Mouse (Mus musculus) cerebellum, adult 11 months (tissue): Measurements from ENCODE around the gene Rpl36al.
A peak's percentile ranks its signal among the peaks of the same experiment; 100 is the strongest.

Source experiments
- DNase-seq: peaks from one replicate; pipeline ENCODE4 v3.0.0; 2022

Rpl36al gene

DNA sequence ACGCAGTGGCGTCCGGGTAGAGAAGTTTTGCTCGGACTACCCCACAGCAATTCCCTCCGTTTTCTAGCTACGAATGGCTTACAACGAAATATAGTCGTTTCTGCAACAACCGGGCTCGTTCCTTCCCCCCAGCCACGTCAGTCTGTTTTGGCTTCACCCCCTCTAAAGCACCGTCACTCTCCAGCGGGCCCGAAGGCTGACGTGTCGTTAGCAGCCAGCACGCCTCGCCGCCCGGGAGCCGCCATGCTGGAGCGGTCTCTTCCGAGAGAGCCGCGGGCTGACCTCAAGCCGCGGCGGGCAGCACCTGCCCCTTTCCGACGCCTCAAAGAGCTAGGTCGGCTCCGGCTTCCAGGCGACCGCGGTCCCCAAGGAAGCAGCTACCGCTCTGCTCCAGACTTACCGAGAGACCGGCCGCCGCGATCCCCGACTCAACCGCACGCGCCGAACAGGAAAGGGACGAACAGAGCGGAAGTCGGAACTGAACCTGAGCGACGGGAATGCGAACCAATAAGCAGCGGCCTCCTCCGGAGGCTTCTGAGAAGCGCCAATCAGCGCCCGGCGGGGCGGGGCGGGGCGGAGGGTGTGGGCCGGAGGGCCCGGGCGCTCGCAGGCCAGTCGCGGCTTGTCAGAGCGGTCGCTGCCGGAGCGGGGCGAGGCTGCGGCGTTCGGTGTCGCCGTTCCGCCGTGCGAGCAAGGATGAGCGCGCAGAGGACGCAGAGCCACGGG lies at the start of gene Rpl36al, which contains the start of gene Mgat2:
Rpl36al (minus strand) TSS at position 501 of the 726 bp plus-strand sequence.
Mgat2 (plus strand) TSS at position 575 of the 726 bp plus-strand sequence.
- peak; percentile 98 for DNase-seq

DNA sequence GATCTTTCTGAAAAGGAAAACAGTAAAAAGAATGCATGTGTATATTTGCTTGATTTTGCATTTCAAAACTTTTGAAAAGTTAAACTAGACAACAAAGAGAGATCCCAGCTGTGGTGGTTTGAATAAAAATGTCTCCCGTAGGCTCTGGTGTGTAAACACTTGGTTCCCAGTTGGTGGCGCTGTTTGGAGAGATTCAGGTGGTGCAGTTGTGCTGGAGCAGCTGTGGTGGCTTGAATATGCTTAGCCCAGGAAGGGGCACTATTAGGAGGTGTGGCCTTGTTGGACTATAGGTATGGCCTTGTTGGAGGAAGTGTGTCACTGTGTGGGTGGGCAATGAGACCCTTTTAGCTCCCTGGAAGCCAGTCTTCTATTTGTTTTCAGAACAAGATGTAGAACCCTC lies 45.4 kb upstream of the Rpl36al start:
- no peak for DNase-seq

GRCm38 (mm10) chr12:69227776-69228466 lies 44.0 kb upstream of the Rpl36al start, which contains the start of gene Pole2:
Gene Pole2 (minus strand): TSS chr12:69228195.
- peak; percentile 78 for DNase-seq

DNA sequence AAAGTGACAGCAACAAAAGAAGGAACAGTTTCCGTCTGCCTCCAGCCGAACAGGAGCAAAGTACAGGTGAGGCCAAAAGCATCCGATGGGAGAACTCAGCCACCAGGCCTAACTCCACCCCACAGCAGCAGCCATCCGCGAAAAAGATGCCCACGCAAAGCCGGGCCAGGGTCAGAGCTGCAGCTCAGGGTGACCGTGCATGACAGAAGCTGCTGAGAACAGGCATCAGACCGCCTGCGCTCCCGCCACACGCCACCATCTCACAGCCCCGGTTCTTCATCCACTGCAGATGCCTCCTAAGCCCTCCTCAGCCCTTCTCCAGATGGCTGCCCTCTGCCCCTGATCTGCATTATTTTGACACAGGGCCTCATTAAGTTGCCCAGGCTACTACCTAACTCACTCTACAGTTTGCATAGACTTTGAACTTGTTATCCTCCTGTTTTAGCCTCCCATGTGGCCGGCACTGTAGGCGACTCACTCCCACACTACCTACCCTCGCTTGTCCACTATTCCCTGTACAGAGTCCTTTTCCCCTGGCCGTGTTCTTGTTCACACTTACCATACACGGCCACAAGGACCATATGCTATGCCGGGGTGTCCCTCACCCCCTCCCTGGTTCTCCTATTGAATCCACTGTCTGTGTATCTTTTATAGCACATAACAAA lies 36.9 kb upstream of the Rpl36al start:
- DNase-seq, result no peak

- no peak for DNase-seq
These were observed 32.7 kb upstream of the Rpl36al start for GRCm38 (mm10) chr12:69216587-69216986.

- no peak for DNase-seq
These were observed 31.3 kb upstream of the Rpl36al start for GRCm38 (mm10) chr12:69215000-69215785.

DNA sequence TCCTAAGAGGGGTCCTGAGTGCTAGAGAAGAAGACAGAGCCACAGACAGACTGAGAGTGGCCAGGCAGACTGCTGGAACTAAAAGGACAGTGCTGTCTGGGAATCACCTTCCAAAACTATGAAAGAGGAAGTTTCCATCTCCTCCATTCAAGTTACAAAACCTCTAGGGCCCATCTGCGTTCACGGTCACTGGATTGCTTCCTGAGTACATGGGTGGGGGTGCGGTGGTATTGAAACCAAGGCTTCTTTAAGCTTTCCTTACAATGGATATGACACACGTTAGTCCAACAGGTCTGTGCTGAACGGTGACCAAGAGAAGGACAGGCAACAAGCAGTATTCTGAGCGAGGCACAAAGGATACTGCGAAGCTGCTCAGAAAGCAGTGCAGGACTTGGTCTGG lies 30.5 kb upstream of the Rpl36al start:
- DNase-seq, result no peak

- no peak for DNase-seq
These were observed 29.4 kb upstream of the Rpl36al start for GRCm38 (mm10) chr12:69213186-69213777.

DNA sequence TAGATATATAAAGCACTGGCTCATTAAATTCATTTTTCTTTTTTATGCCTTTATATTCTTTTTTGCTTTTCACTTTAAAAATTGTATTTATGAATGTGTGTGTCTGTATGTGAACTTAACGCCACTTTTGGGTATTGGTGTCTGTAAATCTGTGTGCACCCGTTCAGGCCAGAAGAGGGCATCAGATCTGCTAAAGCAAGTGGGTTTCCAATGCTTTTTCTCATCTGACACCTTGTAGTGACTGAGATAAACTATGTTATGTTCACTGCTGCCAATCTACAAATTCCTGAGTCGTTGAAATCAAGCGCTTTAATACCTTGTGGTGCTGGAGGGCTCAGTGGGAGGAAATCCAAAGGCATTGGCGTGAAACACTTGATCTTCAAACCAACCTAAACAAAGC lies 27.2 kb upstream of the Rpl36al start:
- no peak for DNase-seq

GRCm38 (mm10) chr12:69210056-69210979 lies 26.4 kb upstream of the Rpl36al start:
- DNase-seq, result no peak

GRCm38 (mm10) chr12:69208520-69208919 lies 24.6 kb upstream of the Rpl36al start:
- DNase-seq, result no peak

- DNase-seq, result no peak
These were observed 24.0 kb upstream of the Rpl36al start for GRCm38 (mm10) chr12:69207926-69208325.

GRCm38 (mm10) chr12:69207396-69207795 lies 23.5 kb upstream of the Rpl36al start:
- DNase-seq, result no peak

GRCm38 (mm10) chr12:69204052-69204833 lies 20.4 kb upstream of the Rpl36al start, which contains the start of gene Gm49384:
Gene Gm49384 (minus strand): TSS chr12:69204267.
- DNase-seq, result no peak

DNA sequence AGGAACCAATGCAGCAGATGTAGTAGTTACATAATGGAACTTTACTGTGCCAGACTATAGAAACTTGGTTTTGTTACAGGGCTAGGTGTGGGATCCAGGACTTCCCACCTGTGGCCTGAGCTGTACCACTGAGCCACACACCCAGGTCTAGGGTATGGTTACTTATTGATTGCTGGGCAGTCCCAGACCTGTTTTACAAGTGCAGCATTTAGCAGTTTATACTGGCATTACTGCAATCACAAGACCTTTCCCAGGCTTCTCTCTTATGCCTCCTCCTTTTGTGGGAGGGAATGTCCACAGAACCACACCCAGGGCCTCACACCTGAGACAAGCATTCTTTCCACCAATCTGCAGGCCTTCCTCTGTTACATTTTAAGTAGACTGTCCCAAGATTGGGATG lies 15.1 kb upstream of the Rpl36al start:
- no peak for DNase-seq

- peak; percentile 52 for DNase-seq
These were observed 14.3 kb upstream of the Rpl36al start, which contains the start of gene Dnaaf2 for GRCm38 (mm10) chr12:69198164-69198535. Gene Dnaaf2 (minus strand): TSS chr12:69198429.

DNA sequence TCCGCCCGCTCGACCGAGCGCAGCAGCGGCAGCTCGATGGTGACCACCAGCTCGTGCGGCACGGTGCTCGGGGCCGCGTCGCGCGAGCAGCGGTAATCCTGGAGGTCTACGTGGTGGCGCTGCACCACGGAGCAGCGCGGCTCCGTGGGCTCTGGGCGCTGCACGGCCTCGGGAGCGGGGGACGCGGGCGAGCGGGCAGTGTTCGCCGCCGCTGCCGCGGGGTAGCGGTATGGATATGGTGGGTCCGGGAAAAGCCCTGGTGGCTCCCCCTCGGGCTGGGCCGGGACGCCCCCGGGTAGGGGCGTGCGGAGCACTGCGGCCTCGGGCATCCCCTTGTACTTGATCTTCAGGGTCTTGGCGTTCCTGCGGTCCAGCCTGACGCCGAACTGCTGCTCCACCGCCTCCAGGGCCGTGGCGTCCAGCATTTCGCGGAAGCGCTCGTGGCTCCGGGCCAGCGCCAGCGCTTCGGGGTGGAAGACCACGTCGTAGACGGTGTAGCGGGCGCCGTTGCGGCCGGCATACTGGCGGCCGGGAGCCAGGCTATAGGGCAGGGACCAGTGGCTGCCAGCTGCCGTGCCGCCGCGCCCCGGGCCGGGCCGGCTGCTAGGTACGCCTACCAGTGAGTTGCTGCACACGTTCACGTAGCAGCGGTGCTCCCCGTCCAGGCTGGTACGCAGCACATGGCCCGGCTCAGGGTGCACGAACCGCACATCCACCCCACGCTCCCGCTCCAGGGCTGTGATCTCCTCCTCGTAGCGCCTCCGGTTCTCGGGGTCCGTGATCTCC lies 13.7 kb upstream of the Rpl36al start:
- DNase-seq, result peak; percentile 54

- DNase-seq, result peak; percentile 61
These were observed 12.8 kb upstream of the Rpl36al start, which contains the start of gene Gm49383 for GRCm38 (mm10) chr12:69196444-69197377. Gene Gm49383 (minus strand): TSS chr12:69197104.
